Mouse (Mus musculus): Measurements from ENCODE around the gene Isoc2a. TPM values are rescaled to one million over a fixed set of nuclear protein-coding genes. Genes with fewer than 3 reads are reported as not detected.

Gene Isoc2a
- polyA plus RNA-seq, 1 experiment from 2014 or later = 1.3 TPM

- Histone ChIP-seq H3K36me3 (no peaks in the 10 kb centered on the region), H3K4me1 (replicated peaks) (peaks cover 13% of the 10 kb centered on the region), H3K4me2 (peak overlapping the region; percentile 69), H3K9me3 (replicated peaks) (no peaks in the 10 kb centered on the region), H3K27ac (peak overlapping the region; percentile 79), H3K27me3 (no peaks in the 10 kb centered on the region), H3K4me3 (peak overlapping the region; percentile 43), H3K9ac (0 out of 2 replicates have a peak overlapping the region, but pooled peaks have one; percentile 33)
- ATAC-seq (replicated peaks; ENCODE audit: insufficient number of reproducible peaks, insufficient read depth, low FRiP score, low read depth) = no peak
- WGBS = 17% methylated on average over 11 of the region's 11 CpGs
Observed at GRCm38 (mm10) chr7:4900523-4900851, 23.5 kb downstream of the Isoc2a start.

- Histone ChIP-seq H3K4me2 (peak overlapping the region; percentile 69), H3K9me3 (replicated peaks) (no peaks in the 10 kb centered on the region), H3K27me3 (no peaks in the 10 kb centered on the region), H3K9ac (no peak overlapping the region), H3K4me3 (no peak overlapping the region; the same call in 1 of the 2 replicates), H3K4me1 (replicated peaks) (peaks cover 13% of the 10 kb centered on the region), H3K27ac (peak overlapping the region; percentile 37; the same call in 1 of the 2 replicates), H3K36me3 (no peaks in the 10 kb centered on the region)
- WGBS = 50% methylated on average over 8 of the region's 8 CpGs
- ATAC-seq (replicated peaks; ENCODE audit: insufficient number of reproducible peaks, insufficient read depth, low FRiP score, low read depth) = no peak
Observed at GRCm38 (mm10) chr7:4901171-4901570, 24.2 kb downstream of the Isoc2a start.

GRCm38 (mm10) chr7:4902404-4902803 lies 25.5 kb downstream of the Isoc2a start:
- H3K9me3 ChIP-seq (replicated peaks) = no peaks in the 10 kb centered on the region
- H3K27me3 ChIP-seq = no peaks in the 10 kb centered on the region
- WGBS = 77% methylated on average over 9 of the region's 9 CpGs
- no peak overlapping the region for H3K9ac ChIP-seq
- no peak overlapping the region for H3K4me2 ChIP-seq
- H3K36me3 ChIP-seq = no peaks in the 10 kb centered on the region
- H3K27ac ChIP-seq = no peak overlapping the region
- peaks cover 18% of the 10 kb centered on the region for H3K4me1 ChIP-seq (replicated peaks)
- no peak for ATAC-seq (replicated peaks; ENCODE audit: insufficient number of reproducible peaks, insufficient read depth, low FRiP score, low read depth)
- H3K4me3 ChIP-seq = no peak overlapping the region

DNA sequence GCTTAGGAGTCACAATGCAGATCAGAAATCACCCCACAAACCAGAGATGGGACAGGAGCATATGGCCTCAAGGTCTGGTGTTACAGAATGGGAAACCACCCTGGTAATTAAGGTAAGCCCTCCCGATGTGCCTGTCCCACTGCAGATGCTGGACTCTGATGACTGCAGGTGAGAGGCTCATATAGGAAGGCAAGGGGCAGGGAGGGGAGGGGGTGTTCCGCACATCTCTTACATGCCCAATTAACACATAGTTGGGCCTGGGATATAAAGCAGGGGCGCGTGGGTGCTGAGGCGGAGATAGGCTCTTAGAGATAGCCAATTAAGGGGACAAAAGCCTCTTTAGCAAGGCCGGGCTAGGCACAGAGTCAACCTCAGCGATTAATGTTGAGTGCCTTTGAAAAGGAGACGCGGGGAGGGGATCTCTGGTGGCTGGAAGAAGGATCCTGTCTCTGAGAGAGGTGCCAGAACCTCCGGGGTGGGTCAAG lies 29.6 kb downstream of the Isoc2a start, which contains the start of gene Gm36210:
Gene Gm36210, minus strand, starts transcription at position 51 of the 485 bp plus-strand sequence.
- no peak within 1 kb of the TSS for H3K4me2 ChIP-seq
- WGBS = 44% methylated on average over 10 of the region's 10 CpGs
- no peaks in the 10 kb centered on the region for H3K27me3 ChIP-seq
- H3K4me1 ChIP-seq (replicated peaks) = peaks cover 4% of the 10 kb centered on the region; the same call in 1 of the 2 replicates
- no peaks in the 10 kb centered on the region for H3K9me3 ChIP-seq (replicated peaks)
- H3K36me3 ChIP-seq = no peaks in the 10 kb centered on the region
- no peak for ATAC-seq (replicated peaks; ENCODE audit: insufficient number of reproducible peaks, insufficient read depth, low FRiP score, low read depth)
- H3K27ac ChIP-seq = no peak within 1 kb of the TSS
- H3K4me3 ChIP-seq = no peak within 1 kb of the TSS
- no peak within 1 kb of the TSS for H3K9ac ChIP-seq

DNA sequence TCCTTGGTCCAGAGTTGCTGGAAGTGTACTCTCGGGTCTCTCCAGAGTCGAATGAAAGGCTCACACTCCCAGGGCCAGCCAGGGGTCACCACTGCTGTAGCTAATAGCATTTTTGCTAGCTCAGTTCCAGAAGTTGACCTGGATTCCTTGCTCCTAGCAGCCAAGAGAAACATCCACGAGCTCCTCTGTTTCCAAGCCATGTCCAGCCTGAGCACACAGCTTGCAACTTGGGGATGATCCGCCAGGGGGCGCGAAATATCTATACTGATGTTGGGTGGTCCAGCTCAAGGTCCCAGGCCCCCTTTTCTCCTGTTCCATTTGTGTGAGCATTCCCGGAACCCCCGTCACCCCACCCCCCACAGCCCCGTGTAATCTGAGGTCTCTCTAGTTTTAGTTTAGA lies 34.6 kb downstream of the Isoc2a start:
- Histone ChIP-seq H3K4me3 (no peak overlapping the region), H3K36me3 (no peaks in the 10 kb centered on the region), H3K27me3 (no peaks in the 10 kb centered on the region), H3K4me2 (no peak overlapping the region), H3K9me3 (replicated peaks) (no peaks in the 10 kb centered on the region), H3K9ac (no peak overlapping the region), H3K27ac (no peak overlapping the region), H3K4me1 (replicated peaks) (peaks cover 16% of the 10 kb centered on the region)
- ATAC-seq (replicated peaks; ENCODE audit: insufficient number of reproducible peaks, insufficient read depth, low FRiP score, low read depth) = no peak
- WGBS = 27% methylated on average over 9 of the region's 9 CpGs

- Histone ChIP-seq H3K36me3 (0 out of 2 replicates have a peak, but pooled peaks cover 3% of the 10 kb centered on the region), H3K27me3 (no peaks in the 10 kb centered on the region), H3K27ac (no peak overlapping the region), H3K4me3 (no peak overlapping the region), H3K4me2 (no peak overlapping the region), H3K9ac (no peak overlapping the region), H3K4me1 (replicated peaks) (peaks cover 16% of the 10 kb centered on the region), H3K9me3 (replicated peaks) (no peaks in the 10 kb centered on the region)
- 53% methylated on average over 5 of the region's 5 CpGs for WGBS
- no peak for ATAC-seq (replicated peaks; ENCODE audit: insufficient number of reproducible peaks, insufficient read depth, low FRiP score, low read depth)
Observed at GRCm38 (mm10) chr7:4912248-4912647, 35.3 kb downstream of the Isoc2a start.

DNA sequence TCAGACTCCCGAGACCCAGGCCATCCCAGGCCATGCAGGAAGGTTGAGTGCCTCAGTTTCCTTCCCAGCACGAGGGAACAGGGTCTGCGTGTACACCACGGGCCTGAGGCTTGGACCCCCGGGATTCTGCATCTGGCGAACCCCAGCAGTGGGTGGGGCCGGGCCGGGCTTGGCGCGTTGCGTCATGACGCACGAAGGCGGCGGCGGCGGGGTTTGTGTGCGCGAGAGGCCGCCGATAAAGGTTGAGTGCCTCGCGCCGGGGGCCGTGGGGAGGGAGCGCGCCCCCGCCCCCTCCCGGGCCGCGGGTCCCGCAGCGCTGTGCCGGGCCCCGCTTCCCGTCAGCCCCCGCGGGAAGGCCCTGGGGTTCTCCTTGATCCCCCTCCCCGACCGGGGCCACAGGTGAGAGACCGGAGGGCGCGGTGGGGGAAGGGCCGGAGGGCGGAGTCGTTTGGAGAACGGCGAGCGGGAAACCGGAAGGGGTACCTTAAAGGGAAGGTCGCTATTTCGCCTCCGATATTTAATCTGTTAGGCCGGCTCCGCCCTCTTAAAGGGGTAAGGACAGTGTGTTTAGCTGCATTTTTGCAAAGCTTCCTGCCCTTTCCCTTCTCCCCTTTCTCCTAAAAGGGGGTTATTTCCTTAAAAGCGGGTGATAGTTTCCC lies 38.2 kb downstream of the Isoc2a start, which contains the start of gene Zfp628:
Gene Zfp628, plus strand, starts transcription at position 211 of the 659 bp plus-strand sequence.
- peak; percentile 90 for ATAC-seq (replicated peaks; ENCODE audit: insufficient number of reproducible peaks, insufficient read depth, low FRiP score, low read depth)
- WGBS = under 1% methylated on average over 56 of the region's 56 CpGs
- H3K36me3 ChIP-seq = peaks cover 27% of the 10 kb centered on the region
- no peaks in the 10 kb centered on the region for H3K9me3 ChIP-seq (replicated peaks)
- peaks cover 16% of the 10 kb centered on the region for H3K4me1 ChIP-seq (replicated peaks)
- H3K27me3 ChIP-seq = no peaks in the 10 kb centered on the region
- H3K4me3 ChIP-seq = peak within 1 kb of the TSS; percentile 77
- H3K4me2 ChIP-seq = peak within 1 kb of the TSS; percentile 74
- H3K27ac ChIP-seq = peak within 1 kb of the TSS; percentile 96
- peak within 1 kb of the TSS; percentile 86 for H3K9ac ChIP-seq

GRCm38 (mm10) chr7:4915669-4916416 lies 38.9 kb downstream of the Isoc2a start:
- H3K36me3 ChIP-seq = peaks cover 35% of the 10 kb centered on the region
- peak overlapping the region; percentile 77 for H3K4me3 ChIP-seq
- ATAC-seq (replicated peaks; ENCODE audit: insufficient number of reproducible peaks, insufficient read depth, low FRiP score, low read depth) = no peak; the same call in 1 of the 2 replicates
- H3K4me1 ChIP-seq (replicated peaks) = peaks cover 20% of the 10 kb centered on the region
- H3K9me3 ChIP-seq (replicated peaks) = no peaks in the 10 kb centered on the region
- H3K27ac ChIP-seq = peak overlapping the region; percentile 96
- 19% methylated on average over 14 of the region's 14 CpGs for WGBS
- H3K9ac ChIP-seq = peak overlapping the region; percentile 86
- H3K27me3 ChIP-seq = no peaks in the 10 kb centered on the region
- H3K4me2 ChIP-seq = peak overlapping the region; percentile 74

DNA sequence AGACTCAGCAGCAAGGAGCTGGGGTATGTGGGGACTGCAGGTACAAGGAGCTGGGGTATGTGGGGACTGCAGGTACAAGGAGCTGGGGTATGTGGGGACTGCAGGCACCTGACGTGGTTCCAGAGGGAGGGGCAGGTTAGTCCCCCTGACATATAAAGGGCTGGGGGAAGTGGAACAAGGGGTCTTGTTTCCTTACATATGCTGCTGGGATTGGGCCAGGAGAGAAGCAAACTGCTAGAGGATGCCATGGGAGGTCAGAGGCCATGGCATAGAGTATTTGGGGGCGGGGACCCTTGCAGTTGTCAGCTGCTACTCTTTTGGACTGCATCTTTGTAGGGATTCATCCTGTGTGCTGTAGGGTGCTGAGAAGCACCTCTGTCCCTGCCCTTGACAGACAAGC lies 40.5 kb downstream of the Isoc2a start:
- no peak overlapping the region for H3K4me2 ChIP-seq
- ATAC-seq (replicated peaks; ENCODE audit: insufficient number of reproducible peaks, insufficient read depth, low FRiP score, low read depth) = no peak
- no peak overlapping the region for H3K4me3 ChIP-seq
- 84% methylated on average over 2 of the region's 2 CpGs for WGBS
- no peak overlapping the region for H3K27ac ChIP-seq
- H3K9ac ChIP-seq = no peak overlapping the region
- H3K4me1 ChIP-seq (replicated peaks) = peaks cover 36% of the 10 kb centered on the region
- H3K36me3 ChIP-seq = peaks cover 36% of the 10 kb centered on the region
- no peaks in the 10 kb centered on the region for H3K27me3 ChIP-seq
- H3K9me3 ChIP-seq (replicated peaks) = no peaks in the 10 kb centered on the region

- Histone ChIP-seq H3K9me3 (replicated peaks) (no peaks in the 10 kb centered on the region), H3K27ac (no peak overlapping the region), H3K27me3 (no peaks in the 10 kb centered on the region), H3K4me3 (no peak overlapping the region), H3K36me3 (peaks cover 36% of the 10 kb centered on the region), H3K9ac (no peak overlapping the region), H3K4me2 (no peak overlapping the region), H3K4me1 (replicated peaks) (peaks cover 48% of the 10 kb centered on the region)
- WGBS = 90% methylated on average over 15 of the region's 15 CpGs
- ATAC-seq (replicated peaks; ENCODE audit: insufficient number of reproducible peaks, insufficient read depth, low FRiP score, low read depth) = no peak
Observed at GRCm38 (mm10) chr7:4918681-4919080, 41.7 kb downstream of the Isoc2a start.

GRCm38 (mm10) chr7:4919096-4919495 lies 42.1 kb downstream of the Isoc2a start:
- H3K9me3 ChIP-seq (replicated peaks) = no peaks in the 10 kb centered on the region
- ATAC-seq (replicated peaks; ENCODE audit: insufficient number of reproducible peaks, insufficient read depth, low FRiP score, low read depth) = no peak
- peaks cover 36% of the 10 kb centered on the region for H3K36me3 ChIP-seq
- H3K27me3 ChIP-seq = no peaks in the 10 kb centered on the region
- H3K4me2 ChIP-seq = no peak overlapping the region
- H3K4me3 ChIP-seq = no peak overlapping the region
- 86% methylated on average over 21 of the region's 21 CpGs for WGBS
- H3K9ac ChIP-seq = no peak overlapping the region
- H3K27ac ChIP-seq = no peak overlapping the region
- H3K4me1 ChIP-seq (replicated peaks) = peaks cover 52% of the 10 kb centered on the region

Measured in heart, embryonic 15.5 days (tissue).